Mouse (Mus musculus) 3T3-L1 (cell line): ENCODE data around the gene Rdh1.

Experiments used
- DNase-seq: peaks from one replicate; pipeline ENCODE4 v3.0.0-alpha.2; 2015; ENCODE audit warnings: low read depth, low spot score

The Rdh1 gene

DNA sequence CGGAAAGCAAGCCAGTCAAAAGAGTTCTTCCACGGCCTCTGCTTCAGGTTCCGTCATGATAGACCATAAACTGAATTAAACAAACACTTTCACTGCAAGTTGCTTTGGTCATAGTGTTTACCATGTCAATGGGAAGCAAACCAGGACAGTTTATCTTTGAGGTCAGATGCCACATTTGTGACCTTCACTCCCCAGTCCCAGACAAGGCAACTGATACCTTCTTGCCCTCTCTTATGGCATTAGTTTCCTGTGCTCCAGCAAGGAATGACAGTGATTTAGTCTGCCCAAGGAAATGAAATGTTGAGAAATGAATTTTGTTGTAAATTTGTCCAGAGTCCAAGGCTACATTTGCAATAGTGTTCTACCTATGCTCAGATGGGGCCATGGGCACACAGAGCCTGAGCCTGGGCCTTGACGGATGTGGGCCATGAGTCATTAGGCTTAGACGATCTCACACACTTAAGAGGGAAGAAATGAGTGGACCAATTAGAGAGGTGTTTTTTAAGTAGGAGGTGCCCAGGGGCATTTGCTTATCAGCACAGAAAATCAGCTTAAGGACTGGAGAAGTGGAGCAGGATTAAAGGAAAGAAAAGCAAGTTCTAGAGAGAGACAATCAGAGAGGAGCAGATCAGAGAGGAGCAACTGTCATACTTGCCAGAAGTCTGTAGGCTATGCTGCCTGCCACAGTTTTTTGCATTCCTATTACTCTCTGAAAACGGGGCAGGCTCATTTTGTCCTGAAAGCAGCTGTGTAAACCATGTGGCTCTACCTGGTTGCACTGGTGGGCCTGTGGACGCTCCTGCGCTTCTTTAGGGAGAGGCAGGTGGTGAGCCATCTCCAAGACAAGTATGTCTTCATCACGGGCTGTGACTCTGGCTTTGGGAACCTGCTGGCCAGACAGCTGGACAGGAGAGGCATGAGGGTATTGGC is at the start of gene Rdh1, which contains the start of gene Rdh16f1:
TSS of gene Rdh1 (plus strand) at position 541 of the 930 bp plus-strand sequence.
TSS of gene Rdh16f1 (plus strand) at position 607 of the 930 bp plus-strand sequence.
- peak; percentile 20 for DNase-seq

DNA sequence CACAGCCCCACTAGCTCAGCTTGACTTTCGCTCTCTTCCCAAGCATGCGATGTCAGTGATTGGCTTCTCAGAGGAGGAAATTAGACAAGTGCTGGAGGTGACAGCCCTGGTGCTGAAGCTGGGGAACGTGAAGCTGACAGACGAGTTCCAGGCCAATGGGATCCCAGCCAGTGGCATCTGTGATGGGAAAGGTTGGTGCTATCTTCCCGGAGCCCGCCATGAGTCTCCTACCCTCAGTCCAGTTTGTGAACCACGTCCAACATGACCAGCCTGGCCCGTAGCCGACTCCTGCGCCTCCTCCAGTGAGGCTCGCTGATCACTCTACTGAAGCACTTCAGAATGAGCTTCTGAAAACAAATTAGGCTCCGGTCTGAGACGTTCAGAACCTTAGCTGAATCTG is 49.2 kb upstream of the Rdh1 start:
- no peak for DNase-seq

DNA sequence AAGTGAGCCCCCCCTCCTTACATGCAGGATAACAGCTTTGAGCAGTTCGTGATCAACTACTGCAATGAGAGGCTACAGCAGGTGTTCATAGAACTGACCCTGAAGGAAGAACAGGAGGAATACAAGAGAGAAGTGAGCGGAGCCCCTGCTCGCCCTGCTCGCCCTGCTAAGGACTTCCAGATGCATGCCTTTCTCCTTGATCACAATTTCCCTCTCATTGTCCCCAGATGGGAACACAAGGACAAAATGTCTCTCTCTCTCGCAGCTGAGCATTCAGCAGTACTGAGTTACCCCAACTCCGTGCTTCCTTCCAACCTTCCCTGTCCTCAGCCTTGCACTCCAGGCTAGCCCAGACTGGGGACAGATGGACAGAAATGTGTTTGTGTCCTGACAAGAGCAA is 46.8 kb upstream of the Rdh1 start:
- DNase-seq: no peak

DNA sequence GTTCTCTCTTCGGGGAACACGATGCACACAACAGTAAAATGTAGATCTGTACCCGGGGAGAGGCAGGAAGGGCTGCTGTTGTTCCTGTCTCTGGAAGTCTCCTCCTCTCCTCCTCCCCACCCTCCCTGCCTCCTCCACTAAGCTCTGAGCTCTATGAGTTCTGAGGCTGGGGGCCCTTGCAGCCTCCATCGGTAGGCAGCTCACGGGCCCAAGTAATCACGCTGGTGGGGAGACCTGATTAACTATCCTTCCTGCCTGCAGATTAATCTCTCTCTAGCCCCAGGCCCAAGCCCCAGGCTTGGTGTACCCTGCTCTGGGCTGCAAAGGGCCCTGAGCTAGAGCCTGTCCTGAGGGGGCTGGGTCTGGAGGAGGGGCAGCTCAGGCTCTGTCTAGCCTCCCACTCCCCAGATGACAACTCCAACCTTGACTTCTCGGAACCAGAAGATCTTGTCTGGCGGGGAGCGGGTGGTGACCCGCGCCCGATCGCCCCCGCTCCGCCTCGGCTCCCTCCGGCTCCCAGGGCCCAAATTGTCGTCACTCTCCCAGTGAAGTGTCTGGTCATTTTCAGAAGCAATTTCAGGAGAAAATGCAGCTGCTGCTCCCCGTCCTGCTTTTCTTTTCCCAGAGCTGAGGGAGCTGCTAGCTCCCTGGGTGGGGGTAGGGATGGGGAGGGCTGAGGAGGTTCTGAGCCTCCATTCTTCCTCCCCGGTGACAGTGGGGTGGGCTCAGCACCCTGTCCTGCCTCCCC is 37.7 kb upstream of the Rdh1 start:
- no peak for DNase-seq

DNA sequence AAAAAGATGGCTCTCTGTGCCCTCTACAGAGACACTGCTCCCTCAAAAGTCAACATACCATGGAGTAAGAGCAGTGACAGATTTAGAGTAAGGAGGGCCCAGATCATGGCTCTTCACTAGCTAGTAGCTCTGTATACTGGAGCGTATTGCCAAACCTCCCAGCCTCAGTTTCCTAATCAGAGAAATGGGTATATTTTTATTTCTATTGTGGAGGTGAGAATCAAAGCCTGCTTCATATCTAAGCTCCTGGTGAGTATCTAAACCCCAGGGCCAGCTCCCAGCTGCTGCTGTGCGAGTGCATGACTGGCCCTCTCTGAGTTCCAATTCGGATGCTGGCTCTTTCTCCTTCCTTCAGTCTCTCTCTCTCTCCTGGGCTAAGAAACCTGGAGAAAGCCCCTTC is 35.3 kb upstream of the Rdh1 start, which contains the start of gene Tac2:
TSS of gene Tac2 (plus strand) at position 301 of the 400 bp plus-strand sequence.
- no peak for DNase-seq

DNA sequence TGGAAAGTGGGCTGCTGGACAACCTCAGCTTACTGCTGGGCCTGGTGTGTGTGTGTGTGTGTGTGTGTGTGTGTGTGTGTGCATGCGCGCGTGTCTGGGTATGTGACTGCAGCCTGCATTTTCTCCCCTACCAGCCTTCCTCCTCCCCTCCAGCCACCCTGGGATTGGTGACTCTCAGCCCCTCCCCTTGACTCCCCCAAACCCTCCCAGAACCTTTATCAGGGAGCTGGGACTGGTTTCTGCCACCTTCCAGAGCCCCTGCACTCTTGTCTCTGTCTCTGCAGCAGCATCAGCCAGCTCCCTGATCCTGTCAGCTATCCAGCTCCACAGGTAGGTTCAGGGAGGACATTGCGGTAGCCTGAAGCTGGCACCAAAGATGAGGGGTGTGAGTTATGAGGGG is 34.4 kb upstream of the Rdh1 start:
- DNase-seq: no peak

DNA sequence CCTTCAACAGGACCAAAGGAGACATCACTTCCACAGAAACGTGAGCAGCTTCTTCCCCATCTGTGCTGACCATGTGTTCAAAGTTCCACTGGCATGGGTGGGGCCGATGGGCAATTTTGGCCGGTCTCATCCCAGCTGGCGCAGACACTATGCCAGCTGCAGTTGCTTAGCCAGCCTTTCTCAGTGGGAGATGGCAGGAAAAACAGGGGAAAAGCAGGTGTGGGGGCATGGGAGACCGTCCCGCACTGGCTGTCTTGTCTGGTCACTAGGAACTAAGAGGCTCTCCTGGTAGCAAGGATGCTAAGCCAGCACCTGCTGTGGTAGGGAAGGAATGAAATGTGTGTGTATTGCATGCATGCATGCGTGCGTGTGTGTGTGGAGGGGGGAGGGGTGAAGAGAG is 31.1 kb upstream of the Rdh1 start:
- no peak for DNase-seq

DNA sequence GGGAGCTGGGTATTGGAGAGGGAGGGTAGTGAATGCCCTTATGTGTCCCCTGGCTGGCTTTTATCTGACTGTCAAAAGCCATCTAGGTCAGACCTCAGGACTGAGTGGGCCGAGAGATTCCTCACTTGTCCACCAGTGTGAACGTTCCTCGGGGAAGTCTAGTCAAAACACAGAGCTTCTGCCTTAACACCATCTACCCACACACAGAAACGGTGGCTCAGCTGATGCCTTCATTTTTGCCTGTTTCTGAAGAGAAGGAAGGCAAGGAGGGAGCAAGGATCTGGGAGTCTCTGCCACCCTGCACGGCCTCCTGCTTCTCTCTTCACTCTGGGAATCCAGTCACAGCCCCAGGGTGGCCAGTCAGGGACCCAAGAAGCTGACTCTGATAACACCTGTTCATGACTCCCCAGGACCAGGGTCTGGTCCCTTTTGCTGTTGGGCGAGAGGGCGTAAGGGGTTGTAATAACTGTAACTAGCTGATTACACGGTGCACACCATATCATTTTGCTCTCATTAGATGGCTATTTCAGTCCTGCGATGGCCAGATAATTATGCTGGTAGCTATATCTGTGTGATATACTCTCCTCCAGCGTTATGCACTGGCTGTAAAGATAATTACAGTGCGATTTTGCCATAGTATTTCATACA is 29.1 kb upstream of the Rdh1 start:
- no peak for DNase-seq

DNA sequence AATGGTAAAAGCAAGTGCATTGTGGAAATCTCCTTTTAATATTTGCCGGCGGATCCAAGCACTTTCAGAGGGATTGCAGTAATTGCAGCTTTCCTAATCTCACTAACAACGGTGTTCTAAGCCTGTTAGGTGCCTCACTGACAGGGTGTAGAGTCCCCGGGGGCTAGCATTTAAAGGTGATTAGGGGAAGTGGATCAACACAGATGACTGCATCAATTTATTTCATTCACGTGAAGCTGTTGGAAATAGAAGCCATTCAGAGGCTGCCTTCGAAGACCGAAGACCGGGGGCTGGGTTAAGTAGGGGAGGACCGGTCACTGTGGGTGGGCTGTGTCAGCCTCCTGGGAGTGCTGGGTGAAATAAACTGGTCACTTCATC is 28.6 kb upstream of the Rdh1 start:
- DNase-seq: no peak

DNA sequence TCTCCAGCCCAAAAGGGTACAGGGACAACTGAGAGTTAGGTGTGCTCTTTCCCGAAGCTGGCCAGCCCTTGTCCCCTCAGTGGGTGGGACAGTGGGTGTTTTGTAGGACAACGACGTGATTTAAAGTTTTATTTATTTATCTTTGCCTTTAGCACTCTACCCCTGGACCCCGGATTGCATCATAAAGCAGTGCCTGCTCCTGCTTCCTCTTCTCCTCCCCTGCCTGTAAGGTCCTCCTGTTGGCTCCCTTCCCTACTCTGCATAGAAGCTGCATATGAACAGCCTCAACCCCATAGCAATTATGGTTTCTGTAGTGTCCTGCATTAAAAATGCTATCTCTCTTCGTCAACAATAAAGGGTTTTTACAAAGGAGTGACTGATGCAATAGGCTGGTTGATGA is 28.1 kb upstream of the Rdh1 start:
- DNase-seq: no peak

DNA sequence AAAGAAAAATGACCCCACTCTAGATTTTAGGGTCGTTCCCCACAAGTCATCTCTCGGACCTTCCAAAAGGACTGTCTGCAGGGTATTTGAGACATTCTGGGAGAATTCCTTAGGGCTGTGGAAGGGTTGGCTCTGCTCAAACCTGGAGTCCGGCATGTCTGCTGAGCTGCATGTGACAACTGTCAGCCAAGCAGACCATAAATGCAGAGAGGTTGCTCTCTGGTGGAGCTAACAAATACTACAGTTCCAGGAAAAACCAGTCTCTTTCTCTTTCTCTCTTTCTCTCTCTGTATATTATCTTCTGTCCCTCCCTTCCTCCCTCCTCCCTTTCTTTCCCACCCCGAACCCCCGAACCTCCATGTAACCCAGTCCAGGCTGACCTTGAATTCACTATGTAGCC is 25.1 kb upstream of the Rdh1 start:
- peak; percentile 61 for DNase-seq

DNA sequence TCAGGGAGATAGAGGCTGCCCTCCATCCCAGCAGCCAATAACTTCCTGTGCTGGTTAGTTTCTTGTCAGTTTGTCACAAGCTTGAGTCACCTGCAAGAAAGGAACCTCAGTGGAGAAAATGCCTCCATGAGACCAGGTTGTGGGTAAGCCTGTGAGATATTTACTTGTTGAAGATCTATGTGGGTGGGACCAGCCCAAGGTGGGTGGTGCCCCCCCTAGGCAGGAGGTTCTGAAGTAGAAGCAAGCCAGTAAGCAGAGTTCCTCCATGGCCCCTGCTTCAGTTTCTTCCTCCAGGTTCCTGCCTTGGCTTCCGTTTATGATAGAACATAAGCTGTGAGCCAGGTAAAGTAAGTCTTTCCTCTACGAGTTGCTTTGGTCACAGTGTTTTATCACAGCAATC is 23.3 kb upstream of the Rdh1 start:
- no peak for DNase-seq

DNA sequence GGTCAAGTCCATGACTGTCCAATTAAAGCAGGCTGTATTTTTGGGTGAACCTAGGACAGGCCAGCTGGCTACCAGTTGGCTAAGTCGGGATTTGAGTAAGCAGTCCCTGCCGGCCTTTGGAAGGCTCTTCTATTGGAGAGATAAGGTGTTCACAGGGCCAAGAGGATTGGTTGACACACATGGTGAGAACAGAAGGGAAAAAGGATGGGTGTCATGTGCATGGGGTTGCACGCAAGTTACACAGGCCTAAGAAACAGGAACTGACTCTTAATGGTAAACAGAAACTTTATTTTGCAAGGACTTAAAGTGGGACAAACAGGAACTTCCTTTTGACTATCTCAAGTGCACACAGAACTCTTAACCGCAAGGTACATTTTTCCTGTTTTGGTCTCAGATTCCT is 22.6 kb upstream of the Rdh1 start:
- DNase-seq: no peak

DNA sequence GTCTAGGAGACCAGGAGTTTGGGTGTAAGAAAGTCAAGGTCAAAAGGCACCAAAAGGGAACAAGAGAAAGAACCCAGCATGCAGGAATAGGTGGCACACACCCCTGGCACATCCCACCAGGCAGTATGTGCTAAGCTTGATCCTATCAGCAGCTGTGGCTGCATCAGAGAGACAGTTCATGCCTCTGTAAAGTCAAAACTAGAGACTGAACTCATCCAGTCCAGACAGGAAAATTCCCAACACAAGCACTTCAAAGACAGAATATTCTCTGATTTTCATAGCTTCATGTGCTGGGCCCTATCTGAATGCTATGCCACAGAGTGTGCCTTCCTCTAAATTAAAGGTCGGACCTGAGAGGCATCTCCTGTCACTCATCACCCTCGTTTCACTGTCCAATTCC is 22.0 kb upstream of the Rdh1 start:
- DNase-seq: no peak

DNA sequence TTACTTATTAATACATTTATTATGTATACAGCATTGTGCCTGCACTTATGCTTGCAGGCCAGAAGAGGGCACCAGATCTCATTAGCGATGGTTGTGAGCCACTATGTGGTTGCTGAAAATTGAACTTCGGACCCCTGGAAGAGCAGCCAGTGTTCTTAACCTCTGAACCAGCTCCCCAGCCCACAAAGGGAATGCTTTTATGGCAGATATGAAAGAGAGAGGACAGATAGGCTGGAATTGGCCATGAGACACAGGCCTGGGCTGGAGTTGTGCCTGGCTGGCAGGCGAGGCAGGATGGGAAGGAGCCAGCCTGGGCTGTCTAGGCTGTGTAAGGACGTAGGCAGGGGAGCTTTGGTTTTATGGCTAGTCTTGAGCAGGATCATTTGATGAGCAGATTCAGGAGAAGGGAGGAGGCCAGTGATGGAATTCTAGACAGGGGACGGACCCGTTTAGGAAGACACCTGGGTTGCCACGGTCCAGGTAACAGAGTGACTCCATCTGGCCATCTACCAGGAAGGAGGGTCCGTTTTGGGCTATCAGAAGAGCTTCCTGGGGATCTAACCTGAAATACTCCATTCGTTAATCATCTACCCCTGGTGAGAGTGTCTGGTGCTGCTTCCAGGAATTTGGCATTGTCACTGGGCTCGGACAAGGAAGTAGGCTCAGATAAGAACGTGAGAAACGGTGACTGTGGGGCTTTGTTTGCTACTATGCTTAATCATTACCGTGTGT is 21.2 kb upstream of the Rdh1 start:
- peak; percentile 46 for DNase-seq

DNA sequence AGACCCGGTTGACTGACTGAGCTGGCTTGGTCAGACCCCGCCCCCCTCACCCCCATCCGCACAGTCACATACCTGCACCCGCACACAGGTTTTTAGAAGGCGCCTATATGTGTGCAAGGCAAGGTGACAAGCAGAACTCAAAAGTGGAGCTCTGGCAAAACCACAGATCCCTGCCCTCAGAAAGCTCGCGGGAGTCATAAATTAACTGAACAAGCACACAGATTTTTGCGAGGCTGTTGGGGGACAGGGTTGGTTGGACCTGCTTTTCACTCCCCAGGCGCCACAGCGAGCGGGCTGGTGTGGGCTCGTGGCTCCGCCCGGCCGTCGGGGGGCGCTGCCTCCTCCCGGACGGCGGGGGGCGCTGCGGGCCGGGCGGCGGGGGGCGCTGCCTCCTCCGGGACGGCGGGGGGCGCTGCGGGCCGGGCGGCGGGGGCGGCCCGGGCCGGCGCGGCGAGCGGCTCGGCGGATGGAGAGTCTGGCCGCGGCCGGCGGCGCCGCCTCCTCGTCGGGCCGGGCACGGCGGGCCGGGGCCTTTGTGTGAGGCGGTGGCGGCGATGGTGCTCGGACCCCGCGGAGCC is 20.3 kb upstream of the Rdh1 start, which contains the start of gene Zbtb39:
TSS of gene Zbtb39 (plus strand) at position 456 of the 578 bp plus-strand sequence.
- peak; percentile 80 for DNase-seq

DNA sequence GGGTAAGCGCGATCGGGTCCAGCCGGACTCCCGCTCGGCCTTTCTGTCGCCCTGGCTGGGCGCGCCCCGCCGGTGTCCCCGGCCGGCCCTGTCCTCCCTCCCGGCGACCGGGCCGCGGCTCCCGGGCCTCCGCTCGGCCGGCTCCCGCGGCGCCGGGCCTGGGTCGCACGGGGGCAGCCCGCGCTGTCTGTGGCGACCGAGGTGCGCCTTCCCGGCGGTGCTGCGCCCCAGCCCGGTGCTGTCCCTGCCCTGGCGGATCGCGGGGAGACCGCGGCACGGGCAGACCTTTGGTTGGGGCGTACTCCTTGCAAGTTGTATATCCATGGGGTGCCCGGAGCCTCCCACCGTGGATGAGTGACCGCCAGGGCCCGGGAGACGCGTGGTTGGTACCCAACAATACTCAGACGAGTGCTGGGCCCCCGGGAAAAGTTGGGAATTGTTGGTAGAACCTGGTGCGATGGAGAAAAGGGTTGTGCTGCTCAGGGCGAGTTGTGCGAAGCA is 19.8 kb upstream of the Rdh1 start:
- no peak for DNase-seq

DNA sequence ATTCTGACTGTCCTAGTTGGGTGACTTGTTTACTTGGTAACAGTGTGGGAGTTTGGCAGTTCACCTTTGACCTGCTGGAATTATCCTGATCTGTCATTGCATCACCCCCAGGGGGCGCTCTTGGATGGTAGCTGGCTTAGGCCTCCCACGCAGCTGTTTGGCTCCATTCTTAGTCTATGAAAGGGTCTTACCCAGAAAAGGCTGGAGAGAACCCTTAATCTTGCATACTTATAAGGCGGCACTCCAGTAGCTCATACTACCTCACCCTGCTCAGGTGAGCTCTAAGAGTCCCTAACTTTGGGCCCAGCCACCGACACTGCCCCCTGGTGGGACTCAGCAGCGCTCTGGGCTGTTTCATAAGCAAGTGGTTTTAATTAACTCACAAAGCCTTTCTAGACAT is 14.9 kb upstream of the Rdh1 start:
- peak; percentile 62 for DNase-seq

DNA sequence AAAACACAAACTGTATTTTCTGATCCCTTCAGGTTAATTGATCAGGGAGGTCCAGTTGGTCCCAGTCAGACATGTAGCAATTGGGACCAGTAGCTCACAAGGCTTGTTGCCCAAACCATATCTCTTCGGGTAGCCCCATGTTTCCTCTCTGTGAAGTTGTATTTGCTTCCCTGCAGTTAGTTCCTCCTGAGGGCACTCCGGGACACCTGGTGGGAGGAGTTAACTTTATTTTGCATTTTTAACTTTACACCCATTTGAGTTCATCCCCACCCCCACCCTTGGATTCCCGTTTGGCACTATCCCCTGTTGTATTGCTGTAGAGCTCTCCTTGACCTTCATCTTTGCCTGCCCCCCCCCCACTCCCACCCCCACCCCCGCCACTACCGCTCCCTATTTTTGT is 13.6 kb upstream of the Rdh1 start:
- DNase-seq: no peak

DNA sequence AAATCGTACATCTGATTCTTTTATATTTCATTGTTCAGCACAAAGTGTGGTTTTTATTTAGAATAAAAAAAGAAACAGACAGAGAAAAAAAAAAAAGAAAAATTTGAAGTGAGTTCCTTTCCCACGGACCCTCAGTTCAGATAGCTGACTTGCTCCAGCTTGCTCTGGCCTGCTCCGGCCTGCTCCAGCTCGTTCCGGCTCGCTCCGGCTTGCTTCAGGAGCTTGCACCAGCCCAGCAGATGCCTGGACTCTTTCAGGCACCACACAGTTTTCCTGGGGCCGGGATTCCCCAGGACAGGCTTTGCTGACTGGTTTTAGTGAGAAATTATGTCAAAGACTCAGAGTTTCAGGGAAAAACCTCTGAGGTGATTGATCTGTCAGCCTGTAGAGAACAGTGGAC is 12.3 kb upstream of the Rdh1 start:
- DNase-seq: no peak
